Mouse (Mus musculus) olfactory bulb, adult 2 months (tissue): Measurements from ENCODE around the gene Dut. TPM values are rescaled to one million over a fixed set of nuclear protein-coding genes. Genes with fewer than 3 reads are reported as not detected.

Experiments
- H3K27ac ChIP-seq: fragments of 200-500 bp; 2 replicates; pipeline ENCODE4 v1.5.1; 2012; ENCODE audit warnings: low read depth, low read length; ENCODE audit not compliant: insufficient read depth
- H3K4me1 ChIP-seq: fragments of 200-500 bp; 2 replicates; pipeline ENCODE4 v1.6.1; 2012; ENCODE audit warnings: low read length; ENCODE audit not compliant: control insufficient read depth, insufficient read depth
- H3K4me3 ChIP-seq: fragments of 200-500 bp; 2 replicates; pipeline ENCODE4 v1.5.1; 2012; ENCODE audit warnings: mild to moderate bottlenecking, low read depth, low read length, moderate library complexity; ENCODE audit not compliant: insufficient read depth
- CTCF ChIP-seq: fragments of 200-500 bp; IDR thresholded peaks from 2 replicates; pipeline ENCODE4 v1.5.1; 2012; ENCODE audit warnings: low read depth, mild to moderate bottlenecking, low read length, moderate library complexity; ENCODE audit not compliant: insufficient read depth
- POLR2A ChIP-seq: fragments of 200-500 bp; IDR thresholded peaks from 2 replicates; pipeline ENCODE4 v1.6.1; 2012; ENCODE audit warnings: mild to moderate bottlenecking, low read depth, low read length, moderate library complexity; ENCODE audit not compliant: insufficient read depth
- WGBS: fragments of 180-500 bp; shearing (Covaris S2); methylation state at CpG from one replicate; pipeline ENCODE4 v1.1.7; 2018; 5-methylcytosine and 5-hydroxymethylcytosine counted together
- polyA plus RNA-seq: library from polyadenylated mRNA; stranded (reverse); fragments of >200 nt; gene quantifications from 2 replicates; pipeline ENCODE4 v1.2.4, GENCODE M21; 2012; ENCODE audit warnings: low replicate concordance; ENCODE audit not compliant: missing spikeins, insufficient read depth, insufficient read length

Dut gene
- polyA plus RNA-seq, 1 experiment = not detected

- no peak overlapping the region for H3K27ac ChIP-seq
- H3K4me1 ChIP-seq = no peaks in the 10 kb centered on the region
- H3K4me3 ChIP-seq = no peak overlapping the region
- no peak for TF ChIP-seq POLR2A
- no peak for TF ChIP-seq CTCF
- 91% methylated on average over 11 of the region's 11 CpGs for WGBS
These were observed 18.2 kb upstream of the Dut start for GRCm38 (mm10) chr2:125228472-125229409.

DNA sequence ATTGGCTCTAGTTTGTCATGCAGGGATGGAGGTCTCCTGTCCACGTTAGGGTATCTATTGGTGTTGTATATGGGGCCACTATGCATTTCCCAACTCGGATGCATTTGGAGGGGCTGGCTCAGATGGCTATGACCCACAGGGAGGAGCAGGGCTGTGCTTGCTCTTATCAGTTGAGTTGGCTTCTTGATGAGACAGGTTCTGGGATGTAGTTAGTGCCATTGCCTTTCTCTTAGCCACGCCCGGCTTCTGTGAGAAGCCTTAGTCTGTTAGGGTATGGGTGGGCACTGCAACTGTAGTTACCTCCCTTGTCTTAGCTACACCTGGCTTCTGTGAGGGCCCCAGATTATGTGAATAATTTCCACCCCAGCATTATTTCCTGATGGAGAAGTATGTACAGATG is 14.8 kb upstream of the Dut start:
- Histone ChIP-seq H3K27ac (no peak overlapping the region), H3K4me3 (no peak overlapping the region), H3K4me1 (no peaks in the 10 kb centered on the region)
- TF ChIP-seq POLR2A = no peak
- TF ChIP-seq CTCF = no peak
- 94% methylated on average over 4 of the region's 4 CpGs for WGBS

- H3K4me3 ChIP-seq = no peak overlapping the region
- no peak overlapping the region for H3K27ac ChIP-seq
- no peak for TF ChIP-seq CTCF
- no peak for TF ChIP-seq POLR2A
- H3K4me1 ChIP-seq = no peaks in the 10 kb centered on the region
- WGBS = 91% methylated on average over 2 of the region's 2 CpGs
These were observed 13.5 kb upstream of the Dut start for GRCm38 (mm10) chr2:125233537-125233936.

GRCm38 (mm10) chr2:125234049-125234448 is 12.9 kb upstream of the Dut start:
- WGBS = 89% methylated on average over 2 of the region's 2 CpGs
- Histone ChIP-seq H3K4me1 (no peaks in the 10 kb centered on the region), H3K27ac (no peak overlapping the region), H3K4me3 (no peak overlapping the region)
- no peak for TF ChIP-seq CTCF
- no peak for TF ChIP-seq POLR2A

- 83% methylated on average over 3 of the region's 3 CpGs for WGBS
These were observed 1.3 kb upstream of the Dut start for GRCm38 (mm10) chr2:125245545-125246285.

GRCm38 (mm10) chr2:125246669-125247068 is 321 bp upstream of the Dut start:
- H3K4me1 ChIP-seq = no peaks in the 10 kb centered on the region
- no peak overlapping the region for H3K27ac ChIP-seq
- WGBS = 12% methylated on average over 9 of the region's 9 CpGs
- TF ChIP-seq CTCF (no peak), POLR2A (no peak)
- no peak overlapping the region for H3K4me3 ChIP-seq

More at GRCm38 (mm10) chr2:125245545-125246285, 1.3 kb upstream of the Dut start:
- Histone ChIP-seq H3K27ac (no peak overlapping the region), H3K4me1 (no peaks in the 10 kb centered on the region), H3K4me3 (no peak overlapping the region)
- TF ChIP-seq CTCF (no peak), POLR2A (no peak)

DNA sequence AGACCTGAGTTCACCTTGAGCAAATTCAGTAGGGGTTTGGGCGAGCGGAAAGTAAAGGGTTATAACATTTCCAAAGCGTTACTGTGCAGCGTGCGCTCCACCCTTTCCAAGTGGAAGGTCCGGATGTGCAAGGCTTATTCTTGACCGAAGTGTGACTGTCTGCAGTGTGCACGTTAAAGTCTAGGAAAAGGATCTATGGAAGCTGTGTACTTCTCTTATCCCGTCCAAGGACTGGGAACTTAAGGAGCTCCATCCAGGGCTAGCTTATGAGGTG is 909 bp downstream of the Dut start:
- peak overlapping the region; percentile 65; the same call in 1 of the 2 replicates for H3K27ac ChIP-seq
- WGBS = 0% methylated on average over 9 of the region's 9 CpGs
- no peaks in the 10 kb centered on the region for H3K4me1 ChIP-seq
- peak overlapping the region; percentile 80 for H3K4me3 ChIP-seq
- TF ChIP-seq CTCF (no peak), POLR2A (no peak)

DNA sequence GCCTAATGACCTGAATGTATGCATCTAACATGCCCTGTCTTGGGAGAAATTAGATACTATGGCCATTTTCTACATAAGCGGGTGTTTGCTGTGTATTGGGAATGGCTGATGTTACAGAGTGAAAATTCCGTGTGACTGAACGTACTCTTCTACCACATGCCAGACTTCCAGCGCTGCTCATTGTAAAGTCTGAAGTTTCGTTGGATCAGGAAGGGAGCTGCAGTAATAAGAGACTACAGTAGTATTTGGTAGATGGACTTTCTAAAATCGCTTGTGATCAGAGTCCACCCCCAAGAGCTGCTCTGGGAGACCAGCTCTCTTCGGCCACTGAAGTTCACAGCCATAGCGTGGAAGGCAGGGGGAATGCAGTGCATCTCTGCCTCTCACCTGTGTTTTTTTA is 1.3 kb downstream of the Dut start:
- no peak for TF ChIP-seq CTCF
- TF ChIP-seq POLR2A = no peak
- H3K4me1 ChIP-seq = no peaks in the 10 kb centered on the region
- H3K4me3 ChIP-seq = no peak overlapping the region
- WGBS = 16% methylated on average over 8 of the region's 8 CpGs
- H3K27ac ChIP-seq = no peak overlapping the region

- H3K27ac ChIP-seq = no peak overlapping the region
- WGBS = 91% methylated on average over 4 of the region's 4 CpGs
These were observed 2.3 kb downstream of the Dut start for GRCm38 (mm10) chr2:125249339-125249738.

More at GRCm38 (mm10) chr2:125249339-125249738, 2.3 kb downstream of the Dut start:
- no peak overlapping the region for H3K4me3 ChIP-seq
- no peak for TF ChIP-seq CTCF
- no peak for TF ChIP-seq POLR2A
- no peaks in the 10 kb centered on the region for H3K4me1 ChIP-seq
